Mouse (Mus musculus): ENCODE measurements around the gene Cct5.

DNA sequence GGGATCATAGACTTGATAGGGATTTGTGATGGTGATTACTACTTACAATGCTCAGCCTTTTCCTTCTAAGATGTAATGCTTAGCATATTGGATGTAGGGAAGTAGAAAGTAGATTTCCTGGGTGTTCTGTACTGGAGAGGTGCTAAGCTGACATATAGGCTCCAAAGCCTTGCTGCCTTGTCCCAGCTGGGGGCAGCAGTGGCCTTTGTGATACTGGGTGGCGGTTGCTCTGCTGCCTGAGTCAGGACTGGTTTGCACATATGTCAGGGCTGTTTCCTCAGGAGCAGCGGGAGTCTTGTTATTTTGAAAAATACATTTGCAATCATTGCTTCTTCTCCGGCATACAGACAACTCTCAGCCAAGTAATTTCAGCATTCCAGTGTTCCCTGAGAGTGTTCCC lies 9.4 kb upstream of the Cct5 start:
- TF ChIP-seq CHD2 (IDR thresholded peaks at IDR 0.05; ENCODE audit: low read depth, low read length) (no peak), ZNF384 (IDR thresholded peaks at IDR 0.05; ENCODE audit: low read depth, low read length) (no peak), HCFC1 (IDR thresholded peaks at IDR 0.05; ENCODE audit: borderline replicate concordance, insufficient read depth, low read length) (no peak), ZC3H11A (IDR thresholded peaks at IDR 0.05; ENCODE audit: borderline replicate concordance, low read depth, low read length) (peak; percentile 34; the same call in 1 of the 2 replicates)

Measured in ES-E14 (cell line).